Mouse (Mus musculus): ENCODE data around the gene Fgfr2. TPM values are rescaled to one million over a fixed set of nuclear protein-coding genes. Genes with fewer than 3 reads are reported as not detected.

Fgfr2 gene
- total RNA-seq, 1 experiment: 37.5 TPM

DNA sequence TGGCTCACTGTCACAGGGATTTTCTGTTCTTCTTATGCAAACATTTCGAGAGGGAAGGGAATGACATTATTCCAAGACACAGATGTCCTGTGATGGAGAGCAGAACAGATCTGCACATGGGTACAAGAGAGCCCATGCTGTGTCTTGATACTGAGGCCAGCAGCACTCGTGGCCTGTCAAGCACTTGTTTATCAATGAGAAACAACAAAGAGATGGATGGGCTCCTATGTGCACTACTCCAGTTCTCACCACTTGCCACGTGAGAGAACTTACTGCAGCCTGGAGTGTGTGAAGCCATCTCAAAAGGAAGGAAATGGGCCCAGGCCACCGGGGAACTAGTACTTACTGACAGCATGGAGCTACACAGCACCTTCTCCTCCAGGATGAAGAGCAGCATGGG, 336.6 kb downstream of the Fgfr2 start:
- Histone ChIP-seq H3K9ac (ENCODE audit: insufficient read depth, low read depth, low read length, poor library complexity, severe bottlenecking) (no peak overlapping the region), H3K36me3 (ENCODE audit: control insufficient read depth, insufficient read depth, low read length, poor library complexity, severe bottlenecking) (no peaks in the 10 kb centered on the region; the same call in 1 of the 2 replicates), H3K27ac (ENCODE audit: insufficient read depth, low read depth, low read length, poor library complexity, severe bottlenecking) (no peak overlapping the region), H3K4me1 (ENCODE audit: control insufficient read depth in 2 of 2, insufficient read depth in 2 of 2, low read length in 2 of 2, poor library complexity in 1 of 2) (peaks cover 4 to 10% of the 10 kb centered on the region in 2 experiments; a peak in 3 of 4 replicates), H3K9me3 (ENCODE audit: control insufficient read depth, insufficient read depth, low read depth, low read length) (no peaks in the 10 kb centered on the region), H3K4me3 (ENCODE audit: insufficient read depth in 1 of 2, low read depth in 1 of 2, low read length in 2 of 2, poor library complexity in 1 of 2, severe bottlenecking in 1 of 2) (no peak overlapping the region)
- in situ Hi-C loops (cut with MboI; ENCODE audit: low sequenced_read_pairs in 2 of 2, unreplicated experiment in 2 of 2): no loop called here
- TF ChIP-seq ZNF384 (IDR thresholded peaks at IDR 0.05; ENCODE audit: low read depth, low read length) (no peak), HCFC1 (IDR thresholded peaks at IDR 0.05; ENCODE audit: borderline replicate concordance, insufficient read depth, low read length) (no peak), MAFK (IDR thresholded peaks at IDR 0.05; ENCODE audit: insufficient read depth, low read depth, low read length) (no peak), ZC3H11A (IDR thresholded peaks at IDR 0.05; ENCODE audit: borderline replicate concordance, low read depth, low read length) (no peak), CHD2 (IDR thresholded peaks at IDR 0.05; ENCODE audit: low read depth, low read length) (no peak)
- no peak for DNase-seq (ENCODE audit: low read depth, low spot score)

DNA sequence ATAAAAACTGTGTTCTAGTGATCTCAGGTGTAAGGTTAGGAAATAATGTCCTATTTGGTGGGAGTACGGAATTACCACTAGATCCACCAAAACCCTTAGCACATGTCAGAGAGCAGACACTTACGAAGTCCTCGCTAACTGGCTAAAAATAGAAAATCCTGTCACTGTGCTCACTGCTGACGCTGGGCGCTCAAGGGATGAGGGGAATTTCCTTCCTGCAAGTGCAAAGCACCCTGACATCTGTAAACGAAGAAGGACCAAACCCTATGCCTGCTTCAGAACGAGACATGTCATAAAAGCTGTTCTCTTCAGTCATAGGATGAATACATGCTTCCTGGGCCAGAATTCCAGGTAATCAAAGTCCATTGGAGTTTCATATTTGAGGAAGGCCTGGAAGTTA, 337.1 kb downstream of the Fgfr2 start:
- Histone ChIP-seq H3K9me3 (ENCODE audit: control insufficient read depth, insufficient read depth, low read depth, low read length) (no peaks in the 10 kb centered on the region), H3K27ac (ENCODE audit: insufficient read depth, low read depth, low read length, poor library complexity, severe bottlenecking) (no peak overlapping the region), H3K4me1 (ENCODE audit: control insufficient read depth in 2 of 2, insufficient read depth in 2 of 2, low read length in 2 of 2, poor library complexity in 1 of 2) (peaks cover under 1 to 15% of the 10 kb centered on the region in 2 experiments; a peak in 3 of 4 replicates), H3K4me3 (ENCODE audit: insufficient read depth in 1 of 2, low read depth in 1 of 2, low read length in 2 of 2, poor library complexity in 1 of 2, severe bottlenecking in 1 of 2) (no peak overlapping the region), H3K36me3 (ENCODE audit: control insufficient read depth, insufficient read depth, low read length, poor library complexity, severe bottlenecking) (no peaks in the 10 kb centered on the region; the same call in 1 of the 2 replicates), H3K9ac (ENCODE audit: insufficient read depth, low read depth, low read length, poor library complexity, severe bottlenecking) (no peak overlapping the region)
- no peak for TF ChIP-seq HCFC1 (IDR thresholded peaks at IDR 0.05; ENCODE audit: borderline replicate concordance, insufficient read depth, low read length)
- TF ChIP-seq ZC3H11A (IDR thresholded peaks at IDR 0.05; ENCODE audit: borderline replicate concordance, low read depth, low read length): no peak
- no peak for TF ChIP-seq ZNF384 (IDR thresholded peaks at IDR 0.05; ENCODE audit: low read depth, low read length)
- no peak for TF ChIP-seq CHD2 (IDR thresholded peaks at IDR 0.05; ENCODE audit: low read depth, low read length)
- no peak for TF ChIP-seq MAFK (IDR thresholded peaks at IDR 0.05; ENCODE audit: insufficient read depth, low read depth, low read length)
- no peak for DNase-seq (ENCODE audit: low read depth, low spot score)
- in situ Hi-C loops (cut with MboI; ENCODE audit: low sequenced_read_pairs in 2 of 2, unreplicated experiment in 2 of 2): no loop called here

DNA sequence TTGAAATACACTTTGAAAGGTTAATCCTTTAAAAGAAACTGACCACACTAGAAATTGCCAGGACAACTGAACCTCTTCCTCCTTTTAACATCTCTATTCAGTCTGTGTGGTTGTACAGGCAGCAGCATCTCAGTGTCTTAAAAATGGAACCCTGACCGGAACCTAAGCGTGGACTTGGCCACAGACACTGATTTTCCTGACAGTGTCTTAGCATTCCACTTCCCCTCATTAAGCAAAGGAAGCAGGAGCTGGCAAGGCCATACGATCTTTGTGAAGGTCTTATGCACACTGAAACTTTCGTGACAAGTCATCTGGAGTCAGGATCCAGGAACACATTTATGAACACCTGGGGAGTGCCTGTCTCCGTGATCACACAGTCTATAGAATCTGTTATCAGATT, 339.0 kb downstream of the Fgfr2 start:
- no peak overlapping the region for H3K27ac ChIP-seq (ENCODE audit: insufficient read depth, low read depth, low read length, poor library complexity, severe bottlenecking)
- H3K9me3 ChIP-seq (ENCODE audit: control insufficient read depth, insufficient read depth, low read depth, low read length): no peaks in the 10 kb centered on the region
- TF ChIP-seq HCFC1 (IDR thresholded peaks at IDR 0.05; ENCODE audit: borderline replicate concordance, insufficient read depth, low read length): no peak
- TF ChIP-seq ZC3H11A (IDR thresholded peaks at IDR 0.05; ENCODE audit: borderline replicate concordance, low read depth, low read length): no peak
- TF ChIP-seq MAFK (IDR thresholded peaks at IDR 0.05; ENCODE audit: insufficient read depth, low read depth, low read length): no peak
- TF ChIP-seq ZNF384 (IDR thresholded peaks at IDR 0.05; ENCODE audit: low read depth, low read length): no peak
- TF ChIP-seq CHD2 (IDR thresholded peaks at IDR 0.05; ENCODE audit: low read depth, low read length): no peak
- H3K4me3 ChIP-seq (ENCODE audit: insufficient read depth in 1 of 2, low read depth in 1 of 2, low read length in 2 of 2, poor library complexity in 1 of 2, severe bottlenecking in 1 of 2): no peak overlapping the region
- H3K36me3 ChIP-seq (ENCODE audit: control insufficient read depth, insufficient read depth, low read length, poor library complexity, severe bottlenecking): no peaks in the 10 kb centered on the region
- DNase-seq (ENCODE audit: low read depth, low spot score): no peak
- in situ Hi-C loops (cut with MboI; ENCODE audit: low sequenced_read_pairs in 2 of 2, unreplicated experiment in 2 of 2): no loop called here
- peaks cover 0 to 19% of the 10 kb centered on the region in 2 experiments; a peak in 2 of 4 replicates for H3K4me1 ChIP-seq (ENCODE audit: control insufficient read depth in 2 of 2, insufficient read depth in 2 of 2, low read length in 2 of 2, poor library complexity in 1 of 2)
- H3K9ac ChIP-seq (ENCODE audit: insufficient read depth, low read depth, low read length, poor library complexity, severe bottlenecking): no peak overlapping the region

DNA sequence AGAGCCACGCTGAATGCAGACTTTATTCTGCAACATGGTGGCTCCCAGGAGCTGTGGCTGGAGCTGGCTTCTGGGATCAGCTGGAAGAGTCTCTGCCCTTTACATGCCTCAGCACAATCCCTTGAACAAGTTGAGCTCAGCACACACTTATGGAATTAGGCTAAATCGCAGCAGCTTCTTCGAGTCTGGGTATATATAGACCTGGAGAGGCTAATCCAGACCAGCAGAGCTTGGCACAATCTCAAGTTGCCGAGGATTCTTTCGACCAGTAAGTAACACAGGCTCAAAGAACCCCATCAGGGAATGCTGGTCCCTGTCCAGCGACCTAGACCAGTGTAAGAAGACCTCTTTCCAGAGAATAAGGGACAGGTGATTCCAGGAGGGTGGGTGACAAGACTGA, 341.3 kb downstream of the Fgfr2 start:
- Histone ChIP-seq H3K9ac (ENCODE audit: insufficient read depth, low read depth, low read length, poor library complexity, severe bottlenecking) (no peak overlapping the region), H3K27ac (ENCODE audit: insufficient read depth, low read depth, low read length, poor library complexity, severe bottlenecking) (no peak overlapping the region), H3K4me1 (ENCODE audit: control insufficient read depth in 2 of 2, insufficient read depth in 2 of 2, low read length in 2 of 2, poor library complexity in 1 of 2) (peaks cover 2 to 22% of the 10 kb centered on the region in 2 experiments; a peak in 3 of 4 replicates), H3K36me3 (ENCODE audit: control insufficient read depth, insufficient read depth, low read length, poor library complexity, severe bottlenecking) (no peaks in the 10 kb centered on the region), H3K4me3 (ENCODE audit: insufficient read depth in 1 of 2, low read depth in 1 of 2, low read length in 2 of 2, poor library complexity in 1 of 2, severe bottlenecking in 1 of 2) (no peak overlapping the region), H3K9me3 (ENCODE audit: control insufficient read depth, insufficient read depth, low read depth, low read length) (no peaks in the 10 kb centered on the region)
- DNase-seq (ENCODE audit: low read depth, low spot score): no peak
- TF ChIP-seq HCFC1 (IDR thresholded peaks at IDR 0.05; ENCODE audit: borderline replicate concordance, insufficient read depth, low read length) (no peak), ZNF384 (IDR thresholded peaks at IDR 0.05; ENCODE audit: low read depth, low read length) (no peak), ZC3H11A (IDR thresholded peaks at IDR 0.05; ENCODE audit: borderline replicate concordance, low read depth, low read length) (no peak), CHD2 (IDR thresholded peaks at IDR 0.05; ENCODE audit: low read depth, low read length) (no peak), MAFK (IDR thresholded peaks at IDR 0.05; ENCODE audit: insufficient read depth, low read depth, low read length) (no peak)
- in situ Hi-C loops (cut with MboI; ENCODE audit: low sequenced_read_pairs in 2 of 2, unreplicated experiment in 2 of 2): no loop called here
